Mouse (Mus musculus) cerebellum, adult 2 months (tissue): ENCODE measurements at regions not wholly inside any gene's neighbourhood (a gene's known extent, or its start where the extent isn't known, plus 50 kb on each side); places are given as distances from the start of the nearest gene placed in this dataset.
A peak's percentile ranks its signal among the peaks of the same experiment; 100 is the strongest.

Experiments
- DNase-seq, 2 experiments: peaks; one replicate each; pipeline ENCODE4 v3.0.0; 2021
- H3K27ac ChIP-seq: fragments of 200-500 bp; 2 replicates; pipeline ENCODE4 v1.5.1; 2012; ENCODE audit warnings: low read length, control low read depth, inconsistent platforms; ENCODE audit not compliant: insufficient read depth
- H3K27me3 ChIP-seq: fragments of 200-500 bp; 2 replicates; pipeline ENCODE4 v1.6.1; 2012; ENCODE audit warnings: inconsistent platforms, mild to moderate bottlenecking, low read length, moderate library complexity; ENCODE audit not compliant: control insufficient read depth, insufficient read depth
- H3K4me1 ChIP-seq: fragments of 200-500 bp; 2 replicates; pipeline ENCODE4 v1.6.1; 2011; ENCODE audit warnings: low read length; ENCODE audit not compliant: control insufficient read depth, insufficient read depth
- H3K4me3 ChIP-seq: fragments of 200-500 bp; replicated peaks from 2 replicates; pipeline ENCODE3; 2011; ENCODE audit warnings: mild to moderate bottlenecking, low read depth, low read length, control low read depth; ENCODE audit not compliant: insufficient read depth
- CTCF ChIP-seq: fragments of 200-500 bp; IDR thresholded peaks from 2 replicates; pipeline ENCODE4 v1.5.1; 2011; ENCODE audit warnings: low read depth, mild to moderate bottlenecking, control low read depth, low read length, moderate library complexity, borderline replicate concordance; ENCODE audit not compliant: insufficient read depth
- POLR2A ChIP-seq: fragments of 200-500 bp; IDR thresholded peaks from 2 replicates; pipeline ENCODE4 v1.6.1; 2011; ENCODE audit warnings: low read length, control low read depth, borderline replicate concordance; ENCODE audit not compliant: insufficient read depth
- WGBS: fragments of 180-500 bp; shearing (Covaris S2); methylation state at CpG from one replicate; pipeline ENCODE4 v1.1.7; 2018; 5-methylcytosine and 5-hydroxymethylcytosine counted together

GRCm38 (mm10) chr4:142474018-142474417, 234.8 kb upstream of the Kazn start:
- Histone ChIP-seq H3K4me1 (peaks cover 30% of the 10 kb centered on the region), H3K4me3 (no peak overlapping the region), H3K27me3 (no peaks in the 10 kb centered on the region), H3K27ac (no peak overlapping the region)
- TF ChIP-seq POLR2A: no peak
- TF ChIP-seq CTCF: no peak
- 39% methylated on average over 12 of the region's 12 CpGs for WGBS
- DNase-seq: peak; percentile 40 to 49

- H3K4me1 ChIP-seq: peaks cover 35% of the 10 kb centered on the region
- H3K27me3 ChIP-seq: no peaks in the 10 kb centered on the region
- no peak overlapping the region for H3K27ac ChIP-seq
- TF ChIP-seq POLR2A: no peak
- no peak for TF ChIP-seq CTCF
- no peak overlapping the region for H3K4me3 ChIP-seq
- DNase-seq: no peak
- WGBS: 73% methylated on average over 8 of the region's 8 CpGs
These were observed 234.1 kb upstream of the Kazn start for GRCm38 (mm10) chr4:142473284-142473683.

DNA sequence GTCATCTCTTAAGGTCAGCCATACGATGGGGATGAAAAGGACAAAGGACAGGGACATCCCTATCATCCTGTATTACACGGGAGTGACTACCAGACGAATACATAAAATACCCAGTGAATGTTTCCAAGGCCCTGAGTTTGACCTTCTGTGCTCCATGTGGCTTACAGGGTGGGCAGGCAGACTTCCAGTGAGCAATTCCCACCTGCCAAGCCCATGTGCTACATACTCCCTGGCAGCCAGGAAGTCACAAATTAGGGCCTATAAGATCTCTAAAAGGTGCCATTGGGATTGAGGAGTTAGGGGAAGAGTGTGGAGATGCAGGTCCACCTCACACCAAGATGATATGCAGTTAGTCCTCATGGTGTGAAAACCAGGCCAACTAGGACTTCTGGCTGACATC, 233.1 kb upstream of the Kazn start:
- H3K27ac ChIP-seq: no peak overlapping the region
- WGBS: 43% methylated on average over 3 of the region's 3 CpGs
- H3K4me1 ChIP-seq: peaks cover 42% of the 10 kb centered on the region
- no peak overlapping the region for H3K4me3 ChIP-seq
- no peaks in the 10 kb centered on the region for H3K27me3 ChIP-seq
- peak in 1 of 2 experiments; percentile 37 for DNase-seq
- TF ChIP-seq POLR2A (no peak), CTCF (no peak)

- H3K27ac ChIP-seq: no peak overlapping the region
- H3K27me3 ChIP-seq: no peaks in the 10 kb centered on the region
- no peak overlapping the region for H3K4me3 ChIP-seq
- DNase-seq: no peak
- TF ChIP-seq POLR2A (no peak), CTCF (no peak)
- peaks cover 41% of the 10 kb centered on the region for H3K4me1 ChIP-seq
- 34% methylated on average over 6 of the region's 6 CpGs for WGBS
These were observed 231.6 kb upstream of the Kazn start for GRCm38 (mm10) chr4:142470784-142471183.

DNA sequence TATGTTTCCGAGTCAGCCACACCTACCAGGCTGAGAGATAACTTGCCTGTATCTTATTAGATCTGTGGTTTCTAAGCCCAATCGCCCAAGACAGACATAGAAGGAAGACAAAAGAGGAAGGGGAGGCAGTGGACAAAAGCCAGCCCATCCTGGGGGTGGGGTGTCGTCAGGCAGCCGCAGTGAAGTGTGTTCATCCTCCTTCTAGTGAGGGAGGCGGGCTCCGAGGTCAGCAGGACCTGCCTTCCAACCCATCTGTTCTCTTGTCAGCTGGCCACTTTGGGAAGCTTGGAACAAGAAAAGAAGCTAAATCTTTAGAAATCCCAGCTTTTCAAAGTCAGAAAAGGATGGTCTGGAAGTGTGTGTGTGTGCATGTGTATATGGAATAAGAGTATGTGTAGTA, 228.7 kb upstream of the Kazn start:
- 15% methylated on average over 6 of the region's 6 CpGs for WGBS
- no peak overlapping the region for H3K27ac ChIP-seq
- H3K4me3 ChIP-seq: no peak overlapping the region
- H3K4me1 ChIP-seq: peaks cover 34% of the 10 kb centered on the region
- TF ChIP-seq POLR2A (no peak), CTCF (no peak)
- no peaks in the 10 kb centered on the region for H3K27me3 ChIP-seq
- peak; percentile 48 to 66 for DNase-seq

- DNase-seq: no peak
- Histone ChIP-seq H3K4me3 (no peak overlapping the region), H3K27me3 (no peaks in the 10 kb centered on the region), H3K27ac (no peak overlapping the region), H3K4me1 (peaks cover 21% of the 10 kb centered on the region)
- no peak for TF ChIP-seq POLR2A
- TF ChIP-seq CTCF: no peak
- 73% methylated on average over 4 of the region's 4 CpGs for WGBS
These were observed 226.0 kb upstream of the Kazn start for GRCm38 (mm10) chr4:142465226-142465625.

DNA sequence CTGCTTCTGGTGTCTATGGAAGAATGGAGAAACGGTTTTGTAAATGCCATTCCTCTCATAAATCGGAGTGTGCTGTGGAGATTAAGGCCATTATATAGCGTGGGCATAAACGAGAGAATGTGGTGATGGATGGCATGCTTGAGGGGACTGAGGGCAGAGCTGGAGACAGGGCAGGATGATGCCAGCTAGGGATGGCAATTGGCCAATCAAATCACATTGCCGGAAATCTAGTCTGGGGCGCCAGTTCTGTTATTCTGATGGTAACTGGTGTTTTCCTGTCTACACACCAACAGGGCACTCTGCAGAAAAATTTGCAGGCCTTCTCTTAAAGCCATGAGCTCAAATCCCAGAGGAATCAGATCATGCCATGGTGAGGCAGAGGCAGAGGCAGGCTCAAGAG, 224.9 kb upstream of the Kazn start:
- Histone ChIP-seq H3K4me1 (peaks cover 16% of the 10 kb centered on the region; the same call in 1 of the 2 replicates), H3K4me3 (no peak overlapping the region), H3K27ac (no peak overlapping the region), H3K27me3 (no peaks in the 10 kb centered on the region)
- 84% methylated on average over 6 of the region's 6 CpGs for WGBS
- no peak for DNase-seq
- TF ChIP-seq POLR2A (no peak), CTCF (no peak)

DNA sequence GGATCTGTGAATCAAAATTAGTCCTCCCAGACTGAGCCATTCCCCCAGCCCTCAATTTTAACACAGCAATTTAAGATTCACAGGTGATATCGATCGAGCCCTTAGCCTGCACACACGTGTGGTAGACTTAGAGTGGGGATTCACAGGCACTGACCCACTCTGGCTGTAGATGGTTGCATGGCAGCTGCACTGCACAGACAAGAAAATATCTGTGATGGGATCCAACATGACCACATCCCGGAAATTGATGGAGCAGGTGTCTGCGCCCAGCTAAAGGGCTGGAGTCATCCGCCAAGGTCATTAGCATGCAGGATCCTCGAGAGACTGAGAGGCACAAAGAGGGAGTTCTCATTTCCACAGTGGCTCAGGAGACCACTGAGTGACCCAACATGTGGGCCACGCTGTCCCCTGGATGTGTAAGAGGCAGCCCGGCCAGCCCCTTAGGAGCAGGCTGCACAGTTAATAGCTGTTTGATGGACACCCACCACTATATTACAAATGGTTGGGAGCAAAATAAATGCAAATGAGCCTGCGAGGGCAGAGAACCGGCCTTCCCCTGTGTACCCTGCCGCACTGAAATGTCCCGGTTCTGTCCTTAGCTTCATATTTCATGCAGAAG, 221.4 kb upstream of the Kazn start:
- WGBS: 81% methylated on average over 13 of the region's 13 CpGs
- Histone ChIP-seq H3K4me3 (no peak overlapping the region), H3K4me1 (peaks cover 13% of the 10 kb centered on the region), H3K27me3 (no peaks in the 10 kb centered on the region), H3K27ac (no peak overlapping the region)
- no peak for DNase-seq
- TF ChIP-seq CTCF (no peak), POLR2A (no peak)

- TF ChIP-seq CTCF (no peak), POLR2A (no peak)
- no peak for DNase-seq
- H3K27ac ChIP-seq: no peak overlapping the region
- H3K27me3 ChIP-seq: no peaks in the 10 kb centered on the region
- H3K4me1 ChIP-seq: peaks cover 18% of the 10 kb centered on the region
- no peak overlapping the region for H3K4me3 ChIP-seq
- WGBS: 73% methylated on average over 11 of the region's 11 CpGs
These were observed 213.4 kb upstream of the Kazn start for GRCm38 (mm10) chr4:142452614-142453013.
